Mouse (Mus musculus) erythroblast, embryonic 14.5 days (primary cell): ENCODE data around the gene Gm17657. TPM values are rescaled to one million over a fixed set of nuclear protein-coding genes. Genes with fewer than 3 reads are reported as not detected.

Experiments
- H3K27me3 ChIP-seq: 2 replicates; pipeline ENCODE4 v1.6.1; 2012; ENCODE audit warnings: inconsistent platforms; ENCODE audit not compliant: control insufficient read depth
- H3K36me3 ChIP-seq: 2 replicates; pipeline ENCODE4 v1.6.1; 2012; ENCODE audit warnings: mild to moderate bottlenecking, inconsistent platforms; ENCODE audit not compliant: control insufficient read depth
- H3K4me1 ChIP-seq: 2 replicates; pipeline ENCODE4 v1.6.1; 2012; ENCODE audit warnings: inconsistent platforms; ENCODE audit not compliant: control insufficient read depth
- H3K4me3 ChIP-seq: replicated peaks from 2 replicates; pipeline ENCODE3; 2012; ENCODE audit warnings: moderate library complexity, mild to moderate bottlenecking, inconsistent platforms
- H3K9me3 ChIP-seq: 2 replicates; pipeline ENCODE4 v1.6.1; 2012; ENCODE audit warnings: low read length, inconsistent platforms, mixed read lengths; ENCODE audit not compliant: control insufficient read depth
- GATA1 ChIP-seq: IDR thresholded peaks from 2 replicates; pipeline ENCODE4 v1.6.1; 2012; ENCODE audit warnings: low read length, inconsistent platforms, mixed read lengths
- TAL1 ChIP-seq: IDR thresholded peaks from 3 replicates; pipeline ENCODE4 v1.6.1; 2012; ENCODE audit warnings: low read length, inconsistent platforms, mixed read lengths
- polyA plus RNA-seq: library from polyadenylated mRNA; stranded (reverse); fragments of >175 nt; gene quantifications from 2 replicates; pipeline ENCODE4 v1.2.3, GENCODE M21; 2012

The Gm17657 gene
- polyA plus RNA-seq, 1 experiment = not detected

DNA sequence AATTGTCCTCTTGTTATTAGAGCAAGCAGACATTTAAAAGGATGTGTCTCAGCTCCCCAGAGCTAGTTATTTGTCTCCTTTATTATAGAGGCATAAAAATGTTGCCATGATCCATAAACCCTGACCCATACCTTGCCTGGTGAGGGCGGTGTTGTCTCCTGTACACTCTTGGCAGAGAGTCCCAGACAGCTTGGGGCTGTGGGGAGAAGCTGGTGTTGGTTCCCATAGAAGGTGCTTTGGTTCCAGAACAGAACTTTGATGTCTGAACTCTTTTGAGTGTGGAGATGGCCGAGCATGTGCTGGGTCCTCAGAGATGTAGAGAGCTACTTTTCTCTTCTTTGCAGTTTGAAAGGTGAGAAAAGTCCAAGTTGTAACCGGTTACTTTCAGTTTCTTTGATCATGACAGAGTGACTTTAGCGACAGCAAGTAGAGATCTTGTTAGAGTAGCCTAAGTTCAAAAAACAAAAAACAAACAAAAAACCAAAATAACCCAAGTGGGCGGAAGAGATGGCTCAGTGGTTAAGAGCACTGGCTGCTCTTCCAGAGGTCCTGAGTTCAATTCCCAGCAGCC is 2.8 kb upstream of the Gm17657 start, which contains the start of gene Tmem217:
Tmem217 (minus strand) TSS at position 224 of the 571 bp plus-strand sequence.
- peaks cover 30% of the 10 kb centered on the region for H3K4me1 ChIP-seq

DNA sequence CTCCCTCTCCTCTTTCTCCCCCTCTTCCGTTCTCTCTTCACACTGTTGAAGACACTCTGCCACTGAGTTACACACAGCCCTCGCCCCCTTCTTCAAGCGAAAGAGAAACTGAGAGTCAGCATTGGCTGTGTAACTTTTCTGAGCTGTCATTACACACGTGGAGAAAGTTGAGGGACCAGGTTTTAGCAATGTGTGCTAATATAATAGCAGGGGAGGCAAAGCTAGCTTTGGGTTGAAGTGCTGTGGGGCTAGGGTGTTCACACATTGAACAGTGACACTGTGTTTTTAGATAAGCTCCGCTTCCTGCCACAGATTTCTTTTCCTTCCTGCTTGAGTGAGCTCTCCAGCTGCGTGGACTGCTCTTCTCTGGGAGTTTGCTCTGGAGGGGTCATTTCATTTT is 1.6 kb upstream of the Gm17657 start:
- H3K9me3 ChIP-seq = no peaks in the 10 kb centered on the region
- H3K36me3 ChIP-seq = no peaks in the 10 kb centered on the region
- H3K27me3 ChIP-seq = peaks cover 2% of the 10 kb centered on the region; the same call in 1 of the 2 replicates
- TF ChIP-seq TAL1 (no peak), GATA1 (no peak)
- peaks cover 30% of the 10 kb centered on the region for H3K4me1 ChIP-seq
- peak overlapping the region; percentile 25 for H3K4me3 ChIP-seq

More for the DNA sequence above, 2.8 kb upstream of the Gm17657 start, which contains the start of gene Tmem217:
- TF ChIP-seq TAL1 (no peak), GATA1 (no peak)
- H3K4me3 ChIP-seq = no peak within 1 kb of the TSS
- peaks cover 2% of the 10 kb centered on the region; the same call in 1 of the 2 replicates for H3K27me3 ChIP-seq
- no peaks in the 10 kb centered on the region for H3K9me3 ChIP-seq
- no peaks in the 10 kb centered on the region; the same call in 1 of the 2 replicates for H3K36me3 ChIP-seq

DNA sequence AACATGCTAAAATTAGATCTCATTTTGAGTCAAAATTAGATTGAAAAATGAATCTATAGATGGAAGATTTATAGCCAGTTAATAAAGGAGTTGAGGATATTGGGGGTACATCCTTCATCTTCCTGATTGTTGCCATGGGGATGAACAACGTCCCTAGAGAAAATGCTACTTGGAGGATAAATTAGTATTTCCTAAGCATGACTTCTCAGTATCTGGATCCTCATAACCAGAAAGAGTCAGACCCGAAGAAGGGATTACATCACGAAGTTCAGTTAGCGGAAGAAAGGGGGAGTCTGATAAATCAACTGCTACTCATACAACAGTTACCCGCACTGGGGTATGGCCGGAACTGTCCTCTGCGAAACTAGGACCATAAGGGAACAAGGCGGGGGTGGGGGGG is 444 bp downstream of the Gm17657 start:
- Histone ChIP-seq H3K27me3 (peaks cover 2% of the 10 kb centered on the region; the same call in 1 of the 2 replicates), H3K4me1 (peaks cover 30% of the 10 kb centered on the region), H3K9me3 (peaks cover 3% of the 10 kb centered on the region), H3K36me3 (no peaks in the 10 kb centered on the region), H3K4me3 (no peak overlapping the region)
- TF ChIP-seq TAL1 = no peak
- TF ChIP-seq GATA1 = no peak

GRCm38 (mm10) chr17:29548494-29548893 is 944 bp downstream of the Gm17657 start:
- Histone ChIP-seq H3K4me3 (no peak overlapping the region), H3K27me3 (peaks cover 2% of the 10 kb centered on the region; the same call in 1 of the 2 replicates), H3K9me3 (peaks cover 3% of the 10 kb centered on the region), H3K36me3 (no peaks in the 10 kb centered on the region), H3K4me1 (peaks cover 30% of the 10 kb centered on the region)
- TF ChIP-seq GATA1 = no peak
- TF ChIP-seq TAL1 = no peak

DNA sequence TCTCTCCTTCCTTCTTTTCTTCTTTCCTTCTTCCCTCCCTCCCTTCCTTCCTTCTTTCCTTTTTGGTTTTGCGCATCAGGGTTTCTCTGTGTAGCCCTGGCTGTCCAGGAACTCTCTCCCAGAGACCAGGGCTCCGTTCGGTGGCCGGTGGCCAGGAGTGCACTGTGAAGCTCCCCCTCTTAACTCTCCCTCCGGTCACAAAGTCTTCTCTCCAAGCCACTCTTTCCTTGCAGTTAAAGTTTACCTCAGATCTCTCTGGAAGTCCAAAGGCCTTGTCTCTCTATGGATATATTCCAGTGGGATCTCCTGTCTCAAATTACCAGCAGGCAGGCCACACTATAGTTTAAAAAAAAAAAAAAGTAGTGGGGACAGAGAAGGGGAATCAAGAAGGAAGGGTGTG is 4.2 kb downstream of the Gm17657 start:
- H3K4me1 ChIP-seq = peaks cover 13% of the 10 kb centered on the region
- H3K4me3 ChIP-seq = no peak overlapping the region
- H3K9me3 ChIP-seq = peaks cover 3% of the 10 kb centered on the region
- H3K27me3 ChIP-seq = peaks cover 2% of the 10 kb centered on the region; the same call in 1 of the 2 replicates
- TF ChIP-seq TAL1 (no peak), GATA1 (no peak)
- H3K36me3 ChIP-seq = no peaks in the 10 kb centered on the region

GRCm38 (mm10) chr17:29544064-29544463 is 5.4 kb downstream of the Gm17657 start:
- H3K4me1 ChIP-seq = peaks cover 2% of the 10 kb centered on the region
- H3K9me3 ChIP-seq = peaks cover 3% of the 10 kb centered on the region
- H3K36me3 ChIP-seq = no peaks in the 10 kb centered on the region
- no peak overlapping the region for H3K4me3 ChIP-seq
- H3K27me3 ChIP-seq = peaks cover 2% of the 10 kb centered on the region; the same call in 1 of the 2 replicates
- no peak for TF ChIP-seq GATA1
- no peak for TF ChIP-seq TAL1

DNA sequence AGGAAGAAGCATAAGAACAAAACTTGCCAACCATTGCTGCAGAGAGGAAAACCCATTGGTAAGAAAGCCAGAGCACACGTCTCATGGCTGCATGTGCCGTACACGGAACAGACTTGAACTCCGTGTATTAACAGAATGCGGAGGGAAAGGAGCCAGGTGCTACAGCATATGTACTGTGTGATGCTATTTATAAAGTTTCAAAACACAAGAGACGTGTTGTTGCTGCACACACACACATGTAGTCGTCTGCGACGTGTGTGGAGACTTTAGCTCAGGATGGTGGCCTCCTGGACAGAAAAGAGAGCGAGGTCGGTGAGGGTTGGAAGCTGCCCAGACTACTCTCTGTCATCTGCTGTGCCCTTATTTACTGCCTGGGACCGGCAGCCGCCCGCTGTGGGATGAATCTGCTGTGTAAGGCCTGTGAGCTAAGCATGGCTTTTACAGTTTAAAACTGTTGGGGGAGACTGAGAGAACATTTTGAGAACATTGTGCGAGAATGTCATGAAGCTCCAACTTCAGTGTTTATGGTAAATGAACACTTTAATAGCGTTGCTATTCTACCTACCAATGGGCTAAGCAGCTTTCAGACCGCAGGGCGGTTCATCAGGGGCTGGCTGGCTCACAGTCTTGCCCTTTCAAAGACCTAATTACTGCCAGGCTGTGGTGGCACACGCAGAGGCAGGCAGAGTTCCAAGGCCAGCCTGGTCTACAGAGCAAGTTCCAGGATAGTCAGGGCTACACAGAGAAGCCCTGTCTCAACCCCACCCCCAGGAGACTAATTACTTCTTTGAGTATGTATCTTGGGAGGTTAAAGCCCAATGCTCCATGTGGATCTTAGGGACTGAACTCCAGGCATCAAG is 6.4 kb downstream of the Gm17657 start:
- H3K9me3 ChIP-seq = peaks cover 3% of the 10 kb centered on the region
- TF ChIP-seq TAL1 (no peak), GATA1 (no peak)
- no peak overlapping the region for H3K4me3 ChIP-seq
- H3K4me1 ChIP-seq = no peaks in the 10 kb centered on the region
- no peaks in the 10 kb centered on the region for H3K36me3 ChIP-seq
- H3K27me3 ChIP-seq = no peaks in the 10 kb centered on the region; the same call in 1 of the 2 replicates

DNA sequence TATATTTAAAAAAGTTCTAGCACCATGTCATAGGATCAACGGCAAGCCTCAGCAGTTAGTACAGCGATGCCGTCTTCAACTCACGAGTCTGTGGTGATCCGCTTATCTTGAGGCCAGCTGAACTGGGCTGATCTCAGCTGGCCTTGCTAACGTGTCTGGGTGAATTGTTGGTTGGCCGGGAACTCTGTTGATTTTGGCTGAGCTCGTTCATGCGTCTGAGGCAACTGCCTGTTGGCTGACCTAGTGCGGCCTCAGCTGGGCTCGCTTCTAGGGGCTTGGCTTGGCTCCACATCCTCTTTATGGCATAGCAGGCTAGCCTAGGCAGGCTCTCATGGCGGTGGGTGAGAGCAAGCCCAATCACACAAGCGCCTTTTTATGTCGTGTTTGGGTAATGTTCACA is 8.0 kb downstream of the Gm17657 start:
- Histone ChIP-seq H3K36me3 (no peaks in the 10 kb centered on the region), H3K27me3 (no peaks in the 10 kb centered on the region), H3K4me1 (no peaks in the 10 kb centered on the region), H3K4me3 (no peak overlapping the region), H3K9me3 (peaks cover 3% of the 10 kb centered on the region)
- TF ChIP-seq GATA1 = no peak
- no peak for TF ChIP-seq TAL1

GRCm38 (mm10) chr17:29540426-29540825 is 9.0 kb downstream of the Gm17657 start:
- Histone ChIP-seq H3K4me1 (no peaks in the 10 kb centered on the region), H3K4me3 (no peak overlapping the region), H3K27me3 (no peaks in the 10 kb centered on the region), H3K36me3 (no peaks in the 10 kb centered on the region), H3K9me3 (peaks cover 2% of the 10 kb centered on the region; the same call in 1 of the 2 replicates)
- TF ChIP-seq TAL1 = no peak
- no peak for TF ChIP-seq GATA1
